Mouse (Mus musculus) forebrain, embryonic 11.5 days (tissue): ENCODE results near the gene Mtor. TPM values are rescaled to one million over a fixed set of nuclear protein-coding genes. Genes with fewer than 3 reads are reported as not detected.

ENCODE experiments used
- ATAC-seq: fragments of 200-750 bp; cut with Nextera tagmentation; replicated peaks from 2 replicates; pipeline ENCODE4 v1.8.0; 2017; ENCODE audit warnings: moderate TSS enrichment; ENCODE audit not compliant: low FRiP score
- DNase-seq: peaks from one replicate; pipeline ENCODE4 v3.0.0-alpha.2; 2017; ENCODE audit warnings: low spot score
- H3K27ac ChIP-seq: fragments of 300-500 bp; sonication (generic); 2 replicates; pipeline ENCODE4 v1.5.1; 2014; ENCODE audit warnings: low read depth, low read length
- H3K27me3 ChIP-seq: fragments of 300-500 bp; sonication (generic); 2 replicates; pipeline ENCODE4 v1.6.1; 2014; ENCODE audit warnings: mild to moderate bottlenecking, low read length, mixed read lengths; ENCODE audit not compliant: control insufficient read depth, insufficient read depth
- H3K36me3 ChIP-seq: fragments of 300-500 bp; sonication (generic); 2 replicates; pipeline ENCODE4 v1.6.1; 2014; ENCODE audit warnings: mild to moderate bottlenecking, low read length, moderate library complexity, mixed read lengths; ENCODE audit not compliant: control insufficient read depth, insufficient read depth
- H3K4me1 ChIP-seq: fragments of 300-500 bp; sonication (generic); replicated peaks from 2 replicates; pipeline ENCODE4 v1.6.1; 2014; ENCODE audit warnings: low read length, mixed read lengths; ENCODE audit not compliant: control insufficient read depth, insufficient read depth
- H3K4me2 ChIP-seq: fragments of 300-500 bp; sonication (generic); 2 replicates; pipeline ENCODE4 v1.6.1; 2014; ENCODE audit warnings: low read depth, mild to moderate bottlenecking, low read length, moderate library complexity, mixed read lengths; ENCODE audit not compliant: severe bottlenecking
- H3K4me3 ChIP-seq: fragments of 300-500 bp; sonication (generic); 2 replicates; pipeline ENCODE4 v1.5.1; 2014; ENCODE audit warnings: low read depth, low read length
- H3K9ac ChIP-seq: fragments of 300-500 bp; sonication (generic); 2 replicates; pipeline ENCODE4 v1.6.1; 2014; ENCODE audit warnings: low read length
- H3K9me3 ChIP-seq: fragments of 300-500 bp; sonication (generic); 2 replicates; pipeline ENCODE4 v1.6.1; 2016; ENCODE audit warnings: low read length, mixed read lengths; ENCODE audit not compliant: control insufficient read depth
- WGBS: fragments of 180-500 bp; shearing (Covaris S2); extraction: QIAGEN DNeasy Blood & Tissue Kit; methylation state at CpG from one replicate; pipeline ENCODE4 v1.1.7; 2014; 5-methylcytosine and 5-hydroxymethylcytosine counted together
- polyA plus RNA-seq: library from polyadenylated mRNA; unstranded; fragments of >200 nt; fragmentation: Nextera tagmentation; extraction: Ambion mirVana; gene quantifications from 2 replicates; pipeline ENCODE4 v1.2.1, GENCODE M21; 2014

Gene Mtor
- polyA plus RNA-seq, 1 experiment from 2014 or later = 37.6 TPM

DNA sequence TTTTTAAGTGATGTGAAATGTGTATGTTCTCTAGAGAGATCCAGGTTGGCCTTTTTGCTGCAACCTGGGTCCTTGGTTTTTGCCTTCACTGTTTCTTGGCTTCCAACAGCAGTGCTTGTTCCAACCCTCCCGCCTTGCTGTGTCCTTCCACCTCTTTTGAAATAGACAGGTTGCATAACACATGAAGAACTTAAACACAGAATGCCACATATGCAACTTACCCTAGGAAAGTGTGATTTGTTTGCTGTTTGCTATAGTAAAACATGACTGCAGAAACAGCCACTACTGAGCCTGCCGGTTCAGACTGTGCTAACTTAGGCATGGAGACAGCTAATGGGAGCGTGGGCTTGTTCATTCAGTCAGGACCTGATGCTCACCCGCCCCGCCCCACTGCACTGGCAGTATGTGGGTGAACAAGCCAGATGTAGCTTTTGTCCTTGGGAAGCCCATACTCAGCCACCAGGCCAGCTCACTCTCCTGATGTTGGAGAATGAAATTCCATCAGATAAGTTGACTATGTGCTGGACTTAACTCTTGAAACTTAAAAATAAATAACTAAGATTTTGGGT is 18.2 kb downstream of the Mtor start:
- H3K27ac ChIP-seq = no peak overlapping the region
- H3K4me1 ChIP-seq = no peaks in the 10 kb centered on the region
- no peaks in the 10 kb centered on the region for H3K9me3 ChIP-seq
- no peak for DNase-seq
- no peak overlapping the region for H3K4me2 ChIP-seq
- H3K4me3 ChIP-seq = no peak overlapping the region
- no peak for ATAC-seq
- no peaks in the 10 kb centered on the region for H3K27me3 ChIP-seq
- H3K36me3 ChIP-seq = peaks cover 22% of the 10 kb centered on the region
- H3K9ac ChIP-seq = no peak overlapping the region
- WGBS = 98% methylated on average over 5 of the region's 5 CpGs

DNA sequence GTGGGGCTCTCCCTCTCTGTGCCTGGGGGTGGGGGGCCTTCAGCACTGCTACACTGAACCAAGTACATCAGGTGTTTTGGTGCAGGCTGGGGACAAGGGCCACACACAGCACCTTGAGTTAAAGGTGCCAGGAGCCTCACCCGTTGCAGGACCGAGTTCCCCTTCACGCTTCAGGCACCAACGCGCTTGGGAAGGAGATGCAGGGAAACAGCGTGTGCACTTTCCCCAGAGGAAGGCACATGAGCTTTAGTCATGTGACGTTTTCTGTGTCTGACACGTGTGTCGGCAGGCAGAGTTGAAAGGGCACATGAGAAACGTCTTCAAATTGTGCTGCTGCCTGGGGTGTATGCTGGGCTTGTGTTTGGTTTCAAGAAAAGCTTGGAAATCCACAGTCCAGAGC is 20.0 kb downstream of the Mtor start:
- ATAC-seq (no peak), DNase-seq (no peak)
- peaks cover 27% of the 10 kb centered on the region for H3K36me3 ChIP-seq
- H3K27ac ChIP-seq = no peak overlapping the region
- no peaks in the 10 kb centered on the region for H3K9me3 ChIP-seq
- no peak overlapping the region for H3K4me2 ChIP-seq
- H3K4me3 ChIP-seq = no peak overlapping the region
- no peaks in the 10 kb centered on the region for H3K27me3 ChIP-seq
- 95% methylated on average over 10 of the region's 10 CpGs for WGBS
- H3K9ac ChIP-seq = no peak overlapping the region
- no peaks in the 10 kb centered on the region for H3K4me1 ChIP-seq

DNA sequence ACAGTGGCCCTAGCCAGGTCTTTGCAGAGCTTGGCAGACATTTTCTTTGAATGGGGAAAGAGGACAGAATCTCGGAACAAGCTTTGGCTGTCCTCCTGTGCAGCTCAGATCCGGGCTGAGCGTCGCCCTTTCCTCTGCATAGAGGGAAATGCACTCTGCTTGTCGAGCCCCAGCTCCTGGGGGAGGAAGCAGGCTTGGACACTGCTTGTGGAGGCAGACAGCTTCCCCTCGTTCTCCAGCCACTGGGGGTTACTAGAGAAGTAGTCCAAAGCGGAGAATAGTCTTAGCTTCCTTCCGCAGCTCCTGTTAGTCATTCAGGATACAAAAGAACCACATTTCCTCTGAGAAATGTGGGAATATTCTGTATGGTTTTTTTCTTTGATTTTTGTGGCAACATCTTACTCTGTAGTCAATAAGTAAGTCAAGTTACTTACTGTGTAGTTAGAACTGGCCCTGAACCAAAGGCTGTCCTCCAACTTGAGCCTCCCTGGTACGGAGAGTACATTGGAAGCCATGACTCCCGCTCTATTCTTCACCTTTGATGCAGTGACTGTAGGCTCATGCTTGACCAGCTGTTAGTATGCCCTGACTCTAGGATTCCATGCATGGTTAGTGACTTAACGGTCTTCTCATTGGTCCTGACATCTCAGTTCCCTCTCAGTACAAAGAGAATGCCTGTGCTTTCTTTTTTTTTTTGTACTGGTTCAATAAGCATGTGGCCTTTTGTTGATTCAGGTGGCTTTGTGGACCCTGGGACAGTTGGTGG is 21.3 kb downstream of the Mtor start:
- Histone ChIP-seq H3K27me3 (no peaks in the 10 kb centered on the region), H3K4me1 (no peaks in the 10 kb centered on the region), H3K9me3 (no peaks in the 10 kb centered on the region), H3K27ac (no peak overlapping the region), H3K36me3 (peaks cover 23% of the 10 kb centered on the region), H3K4me2 (no peak overlapping the region), H3K9ac (no peak overlapping the region), H3K4me3 (no peak overlapping the region)
- DNase-seq (no peak), ATAC-seq (no peak)
- 94% methylated on average over 11 of the region's 11 CpGs for WGBS

DNA sequence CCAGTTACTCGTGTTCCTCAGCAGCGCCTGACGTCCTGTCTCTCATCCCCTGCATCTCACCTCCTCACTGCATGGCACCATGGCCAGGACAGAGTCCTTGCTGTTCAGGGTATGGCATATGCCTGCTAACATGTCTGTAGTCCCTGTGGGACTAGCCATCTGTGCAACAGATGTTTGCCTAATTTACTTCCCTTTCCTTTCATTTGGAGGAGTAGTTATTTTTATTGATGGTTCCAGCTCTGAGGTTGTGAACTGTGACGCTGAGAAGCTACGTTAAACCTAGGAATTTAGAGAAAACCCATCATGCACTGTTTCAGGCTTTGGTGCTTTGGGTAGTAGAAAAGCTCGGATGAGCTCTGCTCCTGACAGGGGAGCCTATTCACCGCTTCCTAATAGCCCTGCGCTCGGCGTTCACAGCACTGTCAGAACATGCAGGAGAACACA is 23.0 kb downstream of the Mtor start:
- Histone ChIP-seq H3K4me2 (no peak overlapping the region), H3K36me3 (peaks cover 23% of the 10 kb centered on the region), H3K27me3 (no peaks in the 10 kb centered on the region), H3K4me3 (no peak overlapping the region), H3K9ac (no peak overlapping the region), H3K27ac (no peak overlapping the region), H3K4me1 (no peaks in the 10 kb centered on the region), H3K9me3 (no peaks in the 10 kb centered on the region)
- no peak for ATAC-seq
- 92% methylated on average over 10 of the region's 10 CpGs for WGBS
- no peak for DNase-seq

DNA sequence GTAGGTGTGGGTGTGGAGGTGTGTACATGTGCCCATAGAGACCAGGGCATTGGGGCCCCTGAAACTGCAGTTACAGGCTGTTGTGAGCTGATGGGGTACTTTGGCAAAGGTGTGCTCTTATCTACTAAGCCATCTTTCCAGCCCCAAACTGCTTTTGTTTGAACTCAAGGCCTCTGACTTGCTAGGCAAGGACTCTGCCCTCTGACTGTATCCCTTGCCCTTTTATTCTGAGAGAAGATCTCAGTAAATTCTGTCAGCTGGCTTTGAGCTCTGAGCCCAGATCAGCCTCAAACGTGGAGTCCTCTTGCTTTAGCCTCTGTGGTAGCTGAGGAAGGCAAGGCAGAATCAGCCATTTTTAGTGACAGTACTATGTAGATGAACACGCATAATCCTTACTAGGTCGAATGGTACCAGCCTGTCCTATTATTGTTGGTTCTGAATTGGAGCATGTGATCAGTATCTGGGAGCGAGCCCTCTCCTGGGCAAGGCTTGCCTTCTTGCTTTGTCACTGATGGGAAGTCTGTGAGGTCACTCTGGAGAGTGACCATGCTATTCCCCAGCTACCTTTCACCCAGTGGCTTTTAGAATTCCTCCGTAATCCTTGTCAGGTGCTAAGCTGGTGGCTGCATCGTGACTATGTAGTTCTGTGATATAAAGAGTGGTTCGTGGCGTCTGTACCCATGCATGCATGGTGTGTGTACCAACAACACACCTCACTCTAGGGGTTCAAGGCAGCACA is 24.2 kb downstream of the Mtor start:
- ATAC-seq (no peak), DNase-seq (no peak)
- H3K27me3 ChIP-seq = no peaks in the 10 kb centered on the region
- no peak overlapping the region for H3K9ac ChIP-seq
- no peak overlapping the region for H3K4me3 ChIP-seq
- 92% methylated on average over 8 of the region's 8 CpGs for WGBS
- peaks cover 23% of the 10 kb centered on the region for H3K36me3 ChIP-seq
- no peaks in the 10 kb centered on the region for H3K4me1 ChIP-seq
- H3K4me2 ChIP-seq = no peak overlapping the region
- H3K9me3 ChIP-seq = no peaks in the 10 kb centered on the region
- H3K27ac ChIP-seq = no peak overlapping the region

DNA sequence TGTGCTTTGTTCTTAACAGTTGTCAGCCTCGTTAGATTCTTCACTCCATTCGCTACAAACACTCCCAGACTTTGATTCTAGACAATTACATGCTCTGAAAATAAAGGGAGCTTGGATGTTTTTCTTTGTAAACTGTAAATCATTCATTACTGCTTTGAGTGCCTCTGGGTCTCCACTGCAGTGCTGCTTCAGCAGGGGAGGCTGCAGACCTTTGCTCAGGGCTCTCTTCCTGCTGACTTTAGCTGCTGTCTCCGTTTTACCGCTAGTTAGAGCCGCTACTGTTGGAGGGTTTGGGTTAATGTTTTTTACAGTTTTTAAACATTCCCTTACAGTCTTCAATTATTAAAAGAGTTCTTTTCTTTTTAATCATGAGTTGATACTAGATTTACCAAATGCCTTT is 25.1 kb downstream of the Mtor start:
- H3K4me1 ChIP-seq = no peaks in the 10 kb centered on the region
- no peak overlapping the region for H3K4me2 ChIP-seq
- H3K27ac ChIP-seq = no peak overlapping the region
- H3K9me3 ChIP-seq = no peaks in the 10 kb centered on the region
- H3K27me3 ChIP-seq = no peaks in the 10 kb centered on the region
- H3K36me3 ChIP-seq = peaks cover 20% of the 10 kb centered on the region
- ATAC-seq = no peak
- no peak overlapping the region for H3K9ac ChIP-seq
- WGBS = 81% methylated on average over 5 of the region's 5 CpGs
- no peak overlapping the region for H3K4me3 ChIP-seq
- no peak for DNase-seq

DNA sequence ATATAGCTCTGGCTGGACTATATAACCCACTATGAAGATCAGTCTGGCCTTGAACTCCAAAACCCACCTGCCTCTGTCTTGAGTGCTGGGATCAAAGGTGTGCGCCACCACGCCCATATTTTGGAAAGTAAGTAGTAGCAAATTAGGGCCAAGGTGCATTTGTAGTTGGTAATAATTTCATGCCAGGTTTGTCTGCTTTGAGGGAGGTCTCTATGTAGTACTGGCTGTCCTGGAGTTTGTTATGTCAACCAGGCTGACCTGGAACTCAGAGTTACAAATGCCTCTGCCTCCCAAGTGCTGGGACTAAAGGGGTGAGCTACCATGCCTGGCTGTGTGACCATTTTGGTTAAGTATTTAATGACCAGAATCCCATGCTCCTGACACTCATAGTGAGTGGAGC is 31.8 kb downstream of the Mtor start:
- no peak overlapping the region for H3K27ac ChIP-seq
- no peak for ATAC-seq
- no peak overlapping the region for H3K4me3 ChIP-seq
- H3K27me3 ChIP-seq = no peaks in the 10 kb centered on the region
- H3K9ac ChIP-seq = no peak overlapping the region
- 93% methylated on average over 2 of the region's 2 CpGs for WGBS
- no peak overlapping the region for H3K4me2 ChIP-seq
- H3K4me1 ChIP-seq = no peaks in the 10 kb centered on the region
- H3K36me3 ChIP-seq = peaks cover 2% of the 10 kb centered on the region; the same call in 1 of the 2 replicates
- no peaks in the 10 kb centered on the region for H3K9me3 ChIP-seq
- DNase-seq = no peak

DNA sequence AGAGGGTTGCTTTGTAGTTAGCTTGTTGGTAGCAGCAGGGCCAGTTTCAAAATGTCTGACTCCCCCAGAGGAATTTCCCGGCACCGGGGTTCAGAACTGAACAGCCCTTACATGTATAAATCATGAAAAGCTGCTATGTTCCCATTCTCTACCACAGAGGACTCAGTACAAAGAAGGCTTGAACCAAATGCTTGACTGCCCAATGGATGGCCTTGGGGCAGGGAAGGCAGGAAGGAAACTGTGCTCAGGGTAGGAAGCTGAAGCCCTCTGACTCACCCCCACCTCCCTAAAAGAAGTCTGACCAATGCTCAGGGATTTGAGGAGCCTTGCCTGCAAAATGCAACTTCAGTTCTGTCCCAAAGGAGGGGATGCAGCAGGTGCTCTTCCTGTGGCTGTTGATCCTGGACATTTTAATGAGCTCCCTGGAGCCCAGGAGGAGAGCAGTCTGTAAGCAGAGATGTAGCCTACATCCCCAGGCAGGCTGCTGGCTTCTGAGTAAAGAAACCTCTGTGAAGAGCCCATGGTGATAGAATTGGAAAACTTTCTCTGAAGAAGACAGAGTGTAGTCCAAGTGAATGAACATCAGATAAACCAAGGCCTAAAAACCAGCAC is 33.3 kb downstream of the Mtor start:
- no peak for DNase-seq
- Histone ChIP-seq H3K9ac (no peak overlapping the region), H3K4me2 (no peak overlapping the region), H3K9me3 (no peaks in the 10 kb centered on the region), H3K36me3 (peaks cover 5% of the 10 kb centered on the region; the same call in 1 of the 2 replicates), H3K27me3 (no peaks in the 10 kb centered on the region), H3K4me1 (no peaks in the 10 kb centered on the region), H3K27ac (no peak overlapping the region), H3K4me3 (no peak overlapping the region)
- 93% methylated on average over 2 of the region's 2 CpGs for WGBS
- ATAC-seq = no peak
